Mouse (Mus musculus) CD4-positive, CD25-positive, alpha-beta regulatory T cell, adult 4 months (primary cell): ENCODE measurements at regions not wholly inside any gene's neighbourhood (a gene's known extent, or its start where the extent isn't known, plus 50 kb on each side); places are given as distances from the start of the nearest gene placed in this dataset.

Experiments
- ATAC-seq: one replicate; pipeline ENCODE4 v1.8.0; 2017

DNA sequence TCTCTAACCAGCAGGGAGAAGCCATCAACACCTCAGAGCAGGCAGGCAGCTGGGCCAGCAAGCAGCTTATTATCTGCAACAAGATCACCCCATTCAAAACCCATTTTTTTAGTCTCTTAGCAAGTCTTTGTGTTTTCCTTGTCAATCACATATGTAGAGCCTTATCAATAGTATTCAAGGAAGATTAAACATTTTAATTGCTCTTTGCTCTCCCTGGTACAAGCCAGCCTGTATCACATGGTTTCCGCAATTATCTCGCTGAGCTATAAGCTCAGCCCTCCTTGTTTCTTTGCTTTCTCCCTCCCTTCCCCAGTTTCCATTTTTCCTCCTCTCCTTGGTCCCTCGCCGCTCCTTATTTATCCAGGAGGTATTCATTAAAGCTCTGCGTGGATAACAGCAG, 259.9 kb upstream of the Gm10131 start:
- ATAC-seq = no peak

DNA sequence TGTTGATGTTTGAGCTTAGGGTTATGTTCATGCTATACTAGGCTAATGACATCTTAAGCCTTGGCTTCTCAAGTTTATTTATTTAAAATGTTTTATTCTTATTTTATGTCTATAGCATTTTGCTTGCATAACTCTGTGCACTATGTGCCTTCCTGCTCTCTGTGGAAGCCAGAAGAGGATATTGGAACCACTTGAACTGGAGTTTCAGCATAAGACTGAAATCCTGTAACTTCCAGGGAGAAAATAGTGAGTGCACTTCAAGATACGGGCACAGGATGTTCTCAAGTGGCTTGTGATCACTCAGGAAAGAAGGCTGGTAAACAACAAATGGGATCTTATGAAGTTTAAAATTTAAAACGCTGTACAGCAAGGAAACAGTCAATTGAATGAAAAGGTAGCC, 257.0 kb upstream of the Gm10131 start:
- no peak for ATAC-seq

DNA sequence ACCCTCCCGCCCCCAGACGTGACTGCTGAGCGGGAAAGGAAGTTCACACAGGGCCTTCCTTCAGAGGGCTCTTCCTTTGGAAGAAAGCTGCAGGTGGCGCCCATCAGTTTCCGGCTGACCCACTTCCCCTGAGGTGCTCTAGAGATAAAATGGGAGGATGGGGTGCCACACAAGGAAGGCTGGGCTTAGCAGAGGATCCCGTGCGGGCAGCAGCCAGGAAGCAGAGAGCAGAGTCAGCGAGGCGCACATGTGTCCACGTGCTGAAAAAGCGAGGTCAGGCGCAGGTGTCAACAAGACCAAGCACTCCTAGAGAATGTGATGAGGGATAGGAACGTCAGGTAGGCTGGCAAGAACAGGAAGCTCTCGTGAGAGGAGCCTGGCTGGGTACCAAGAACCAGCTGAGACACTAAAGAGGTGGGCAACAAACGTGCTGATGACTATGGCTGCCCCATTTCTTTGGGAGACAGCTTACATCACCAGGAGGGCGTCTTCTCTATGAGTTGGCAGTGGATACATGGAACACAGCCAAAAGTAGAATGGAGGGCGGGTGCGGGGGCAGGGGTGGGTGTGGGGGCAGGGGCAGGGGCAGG, 253.0 kb upstream of the Gm10131 start:
- ATAC-seq = no peak

DNA sequence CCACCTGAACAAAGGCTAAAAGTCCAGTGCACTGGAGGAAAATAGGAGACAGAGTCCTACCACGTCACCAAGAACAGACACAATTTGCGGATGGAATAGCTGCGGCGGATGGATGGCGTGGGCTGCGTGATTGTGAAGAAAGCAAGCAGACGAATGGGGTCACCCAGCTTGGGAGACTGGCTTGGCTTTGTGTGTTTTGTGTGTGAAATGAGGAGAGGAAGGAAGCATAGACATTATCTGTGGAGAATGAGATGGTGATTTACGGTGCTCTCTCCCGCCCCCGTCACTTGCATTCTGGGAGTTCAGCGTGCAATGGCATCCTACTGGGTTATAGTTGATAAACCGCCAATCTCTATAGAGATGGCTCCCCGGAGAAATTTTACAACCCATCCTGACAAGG, 252.1 kb upstream of the Gm10131 start:
- no peak for ATAC-seq

DNA sequence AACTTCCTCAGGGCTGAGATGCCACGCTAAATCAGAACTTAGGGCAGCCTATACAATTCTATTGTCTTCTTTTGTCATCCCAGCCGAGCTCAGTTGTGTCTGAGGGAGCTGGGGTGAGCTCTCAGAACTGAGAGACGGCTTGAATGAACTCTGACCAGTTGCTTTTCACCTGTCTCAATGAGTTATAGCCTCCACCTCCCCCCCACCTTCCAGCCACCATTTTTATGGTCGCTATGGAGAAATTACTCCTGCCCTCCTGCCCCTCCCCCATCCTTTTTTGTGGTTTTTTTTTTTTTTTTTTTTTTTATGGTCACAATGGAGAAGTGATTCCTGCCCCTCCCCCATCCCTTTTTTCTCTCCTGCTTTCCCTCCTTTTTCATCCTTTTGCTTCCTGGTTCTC, 251.6 kb upstream of the Gm10131 start:
- ATAC-seq = no peak

DNA sequence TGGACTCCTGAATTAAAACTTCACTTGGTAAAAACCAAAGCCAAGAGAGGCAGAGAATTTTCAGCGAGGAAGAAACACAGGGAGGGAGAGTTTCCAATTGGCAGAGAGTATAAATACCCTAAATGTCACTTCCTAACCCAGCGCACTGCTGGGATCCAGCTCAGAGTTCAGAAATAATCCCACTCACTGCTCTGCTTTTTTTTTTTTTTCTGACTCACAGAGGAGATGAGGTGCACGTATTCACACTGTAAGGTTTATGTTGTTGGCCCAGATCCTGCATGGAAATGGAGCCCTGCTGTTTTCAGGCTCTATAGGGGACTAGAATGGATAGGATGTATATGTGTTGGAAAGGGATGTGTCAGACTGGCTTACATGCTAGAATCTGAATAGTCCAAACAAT, 249.8 kb upstream of the Gm10131 start:
- ATAC-seq = no peak

DNA sequence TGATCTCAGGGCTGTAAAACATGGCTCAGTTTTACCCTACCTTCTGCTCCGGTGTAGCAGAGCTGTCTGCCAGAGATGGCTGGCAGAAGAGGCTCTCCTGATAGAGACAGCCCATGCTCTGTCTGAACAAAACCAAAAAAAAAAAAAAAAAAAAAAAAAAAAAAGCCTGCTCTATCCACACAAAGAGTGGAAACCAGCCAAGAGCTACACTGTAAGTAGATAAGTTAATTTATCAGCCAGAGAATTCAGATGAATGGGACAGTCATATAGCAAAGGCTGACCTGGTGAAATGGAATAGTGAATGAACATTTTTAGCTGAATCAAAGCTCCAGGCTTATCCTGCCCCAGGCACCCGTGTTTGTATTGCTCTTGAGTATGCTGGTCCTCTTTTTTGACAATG, 248.2 kb upstream of the Gm10131 start:
- no peak for ATAC-seq

DNA sequence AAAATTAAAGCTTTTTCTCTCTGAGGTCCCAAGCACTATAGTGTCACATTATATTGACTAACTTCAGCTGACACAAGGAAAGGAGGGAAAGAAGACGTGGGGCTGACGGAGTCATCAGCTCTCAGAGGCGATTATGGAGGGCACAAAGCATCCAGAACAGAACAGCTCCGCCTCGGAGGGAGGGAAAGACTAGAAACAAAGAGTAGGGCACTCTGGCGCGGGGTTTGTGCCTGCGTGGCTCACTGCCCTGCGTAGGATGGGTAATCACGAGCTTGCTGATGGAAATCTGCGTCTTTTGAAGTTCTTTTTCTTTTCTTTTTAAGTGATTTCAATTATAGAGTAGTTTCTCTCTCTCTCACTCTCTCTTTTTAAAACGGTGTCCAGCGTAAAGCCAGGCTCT, 243.5 kb upstream of the Gm10131 start:
- no peak for ATAC-seq

DNA sequence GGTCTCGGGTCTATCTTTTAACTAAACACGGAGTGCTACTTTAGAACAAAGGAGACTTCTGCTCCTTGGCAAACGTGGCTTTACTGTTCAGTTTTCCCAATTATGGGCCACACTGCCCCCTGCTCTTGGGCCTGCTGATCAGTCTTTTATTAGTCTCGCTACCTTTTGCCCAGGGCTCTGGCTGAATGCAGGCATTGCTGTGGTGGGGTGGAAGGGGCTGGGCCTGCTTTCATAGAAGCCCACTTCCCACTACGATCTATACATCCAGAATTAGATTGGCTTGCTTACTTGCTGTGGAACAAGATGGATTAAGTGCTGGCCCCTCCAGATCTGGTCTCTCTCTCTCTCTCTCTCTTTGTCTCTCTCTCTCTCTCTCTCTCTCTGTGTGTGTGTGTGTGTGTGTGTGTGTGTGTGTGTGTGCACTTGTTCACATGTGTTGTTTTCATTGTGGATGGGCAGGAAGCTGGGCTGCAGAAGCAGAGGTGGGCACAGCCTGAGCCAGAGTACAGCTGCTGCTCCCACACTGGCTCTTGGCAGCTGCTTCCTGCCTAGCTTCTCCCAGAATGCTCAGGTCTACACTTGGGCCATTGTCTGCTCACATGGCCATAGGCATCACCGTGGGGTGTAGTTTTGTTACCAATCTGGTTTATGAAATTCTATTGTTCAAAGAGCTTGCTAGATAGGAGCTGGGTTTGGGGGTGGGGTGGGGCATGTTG, 241.8 kb upstream of the Gm10131 start:
- no peak for ATAC-seq

DNA sequence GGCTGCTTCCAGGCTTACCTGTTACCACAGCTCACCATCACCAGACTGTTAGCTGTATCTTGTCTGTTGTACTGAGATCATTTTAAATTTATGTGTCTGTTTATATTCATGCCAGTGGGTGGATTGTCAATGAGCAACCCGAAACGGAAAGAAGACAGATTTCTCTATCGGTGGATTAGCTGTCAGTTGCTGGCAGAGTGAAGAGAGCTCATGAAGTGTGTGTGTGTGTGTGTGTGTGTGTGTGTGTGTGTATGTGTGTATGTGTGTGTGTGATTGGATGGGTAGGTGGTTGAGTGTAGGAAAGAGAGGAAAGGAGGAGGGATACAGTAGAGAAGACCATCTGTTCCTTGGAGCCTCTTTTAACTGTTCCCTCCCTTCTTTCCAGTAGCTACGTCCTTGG, 223.3 kb upstream of the Gm10131 start:
- ATAC-seq = no peak

DNA sequence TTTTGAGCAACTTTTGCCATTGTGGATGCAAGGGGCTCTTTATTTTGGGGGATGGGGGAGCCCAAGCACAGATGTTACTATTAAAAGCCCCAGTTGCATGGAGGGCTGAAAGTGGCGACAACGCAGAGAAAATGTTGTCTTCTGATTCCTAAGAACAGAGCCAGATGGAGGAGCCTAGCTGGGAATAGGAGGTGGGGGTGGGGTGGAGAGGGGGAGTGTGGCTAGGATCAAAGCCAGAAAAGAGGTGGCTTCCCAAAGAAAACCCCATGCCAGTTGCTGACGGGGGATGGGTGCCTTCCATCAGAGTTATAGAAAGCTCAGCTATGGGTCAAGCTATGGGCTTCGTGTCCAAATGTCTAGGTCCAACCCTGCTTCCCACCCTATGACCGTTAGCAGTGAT, 220.1 kb upstream of the Gm10131 start:
- no peak for ATAC-seq

DNA sequence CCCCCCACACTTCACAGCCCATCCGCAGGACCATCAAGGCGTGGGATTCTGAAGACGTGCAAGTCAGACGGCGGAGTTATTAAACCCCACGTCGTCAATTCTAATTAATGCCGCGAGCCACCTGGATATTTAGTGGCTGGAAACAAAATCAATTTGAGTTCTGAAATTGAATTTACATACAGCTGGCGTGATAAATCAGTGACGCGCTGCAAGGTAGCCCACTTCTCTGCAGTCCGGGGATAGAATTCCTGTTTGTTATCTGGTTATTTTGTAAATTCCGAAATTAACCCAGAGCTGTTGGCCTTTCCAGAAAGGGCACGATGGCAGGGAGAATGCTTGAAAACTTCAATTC, 215.1 kb upstream of the Gm10131 start:
- ATAC-seq = no peak

DNA sequence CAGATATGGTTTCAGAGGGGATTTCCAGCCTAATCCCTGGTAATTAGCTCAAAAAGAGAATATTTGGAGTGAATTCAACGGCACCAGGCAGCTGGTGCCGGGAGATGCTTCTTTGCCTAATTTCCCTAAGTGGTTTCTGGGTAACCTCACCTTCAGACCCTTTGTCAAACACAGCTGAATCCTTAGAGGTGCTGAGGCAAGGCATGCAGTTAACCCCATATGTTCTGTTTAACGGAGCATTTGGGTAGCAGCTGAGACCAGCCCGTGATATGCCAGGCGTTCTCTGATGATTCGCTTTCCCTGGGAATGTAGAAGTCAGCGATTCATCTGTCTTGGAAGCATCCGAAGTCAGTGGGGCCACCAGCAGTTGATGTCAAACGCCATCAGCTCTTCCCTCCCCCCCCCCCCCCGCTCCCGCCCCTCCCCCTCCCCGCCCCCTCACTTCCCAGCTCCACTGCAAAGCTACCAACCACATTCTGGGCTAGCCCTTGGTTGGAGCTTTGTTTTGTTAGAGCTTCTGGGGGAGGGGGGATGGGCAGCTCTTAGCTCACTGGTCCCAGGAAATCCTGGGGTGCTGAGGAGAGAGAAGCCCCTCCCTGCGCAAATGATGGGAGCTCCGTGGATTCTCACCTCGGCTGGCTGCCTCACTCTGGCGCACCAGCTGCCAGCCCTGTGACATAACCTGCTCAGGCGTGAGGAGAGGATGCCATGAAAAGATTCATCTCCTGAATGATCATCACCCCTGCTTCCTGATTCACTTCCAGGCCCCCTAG, 214.5 kb upstream of the Gm10131 start:
- ATAC-seq = no peak

DNA sequence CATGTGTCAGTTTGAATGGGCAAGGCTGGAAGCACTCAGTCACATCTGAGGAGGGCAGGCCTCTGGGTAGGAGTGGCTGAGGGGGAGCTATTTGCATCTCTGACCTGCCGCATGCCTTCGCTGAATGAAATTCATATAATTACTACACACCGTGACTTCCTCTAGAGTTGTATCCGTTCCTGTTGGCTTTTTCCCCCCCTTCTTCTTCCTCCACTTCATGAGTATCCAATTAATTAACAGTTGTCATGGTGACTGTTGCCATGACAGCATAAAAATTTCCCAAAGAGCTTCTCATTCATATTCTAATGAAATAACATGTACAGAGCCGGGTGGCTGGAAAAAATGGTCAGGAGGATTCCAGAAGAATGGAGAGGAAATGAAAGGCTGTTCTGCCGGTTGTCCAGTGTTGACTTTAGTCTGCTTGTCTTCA, 208.6 kb upstream of the Gm10131 start:
- ATAC-seq = no peak

DNA sequence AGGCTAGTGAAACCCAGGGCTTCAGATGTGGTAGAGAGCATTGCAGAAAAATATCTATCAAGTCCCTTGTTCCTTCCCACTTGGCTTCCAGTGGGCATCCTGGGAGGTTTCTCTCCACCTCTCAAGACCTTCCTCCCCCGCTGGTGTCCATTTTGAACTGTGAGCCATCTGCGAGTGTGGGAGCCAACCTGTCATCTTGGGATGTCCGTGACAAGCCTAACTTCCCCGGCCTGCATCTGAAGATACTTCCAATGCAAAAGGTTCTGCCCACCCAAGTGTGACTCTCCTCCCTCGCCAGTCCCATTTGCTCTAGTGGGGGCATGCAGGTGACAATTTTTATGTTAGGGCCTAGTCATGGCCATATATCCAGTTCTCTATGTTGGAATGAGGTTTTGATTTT, 208.2 kb upstream of the Gm10131 start:
- ATAC-seq = no peak

DNA sequence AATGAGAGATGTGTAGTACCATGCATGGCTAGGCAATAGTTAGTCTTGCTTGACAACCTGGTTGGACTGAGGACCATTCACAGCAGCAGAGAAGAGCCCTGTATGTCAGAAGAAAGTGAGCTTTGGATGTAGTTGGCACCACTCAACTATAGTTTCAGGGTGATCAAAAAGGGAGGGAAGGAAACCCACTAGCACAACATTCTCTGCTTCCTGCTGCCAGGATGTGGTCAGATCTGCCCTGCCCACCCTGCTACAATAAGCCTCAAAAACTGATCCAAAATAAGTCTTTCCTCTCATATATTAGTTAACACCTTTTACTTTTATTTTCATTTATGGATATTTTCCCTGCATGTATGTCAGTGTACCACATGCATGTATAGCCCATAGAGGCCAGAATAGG, 203.7 kb upstream of the Gm10131 start:
- peak; percentile 58 for ATAC-seq

DNA sequence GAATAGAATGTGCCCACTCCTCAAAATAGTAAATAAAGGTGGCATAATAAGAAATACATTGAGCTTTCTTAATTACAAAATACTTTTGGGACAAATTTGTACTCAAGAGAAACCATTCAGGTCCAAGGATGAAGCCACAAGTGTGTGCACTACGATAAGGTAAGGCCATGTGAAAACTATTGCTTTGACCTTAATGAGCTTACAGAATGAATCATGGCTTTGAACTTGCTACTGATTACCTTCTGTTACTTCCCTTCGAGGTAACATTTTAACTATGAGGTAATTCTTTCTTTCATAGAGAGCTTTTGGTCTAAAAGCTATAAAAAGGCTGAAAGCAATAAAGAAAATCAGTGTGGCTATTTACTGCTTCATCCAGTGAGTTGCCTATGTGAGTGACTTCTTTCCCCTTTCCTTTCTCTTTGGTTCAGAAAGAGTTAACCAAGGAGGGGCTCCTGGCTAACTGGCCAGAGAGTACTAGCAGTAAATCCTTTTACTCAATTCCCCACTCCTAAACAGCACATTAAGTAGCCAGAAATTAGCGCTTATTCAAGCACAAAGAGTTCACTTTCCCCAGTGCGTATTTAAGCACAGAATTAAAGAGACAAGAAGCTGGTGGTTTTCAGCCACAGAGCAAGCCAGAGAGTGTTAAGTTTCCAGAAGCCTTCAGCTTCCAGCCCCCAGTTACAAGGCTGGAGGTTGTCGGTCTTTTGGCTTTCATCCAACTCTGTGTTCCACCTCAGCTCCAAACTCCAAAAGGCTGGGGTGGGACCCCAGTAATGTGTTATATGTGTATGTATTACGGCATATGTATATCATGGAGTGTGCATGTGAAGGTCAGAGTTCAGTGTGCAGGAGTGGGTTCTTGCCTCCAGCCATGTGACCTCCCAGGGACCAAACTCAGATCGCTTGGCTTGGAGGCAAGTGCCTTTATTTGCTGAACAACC, 194.3 kb upstream of the Gm10131 start:
- ATAC-seq = no peak

DNA sequence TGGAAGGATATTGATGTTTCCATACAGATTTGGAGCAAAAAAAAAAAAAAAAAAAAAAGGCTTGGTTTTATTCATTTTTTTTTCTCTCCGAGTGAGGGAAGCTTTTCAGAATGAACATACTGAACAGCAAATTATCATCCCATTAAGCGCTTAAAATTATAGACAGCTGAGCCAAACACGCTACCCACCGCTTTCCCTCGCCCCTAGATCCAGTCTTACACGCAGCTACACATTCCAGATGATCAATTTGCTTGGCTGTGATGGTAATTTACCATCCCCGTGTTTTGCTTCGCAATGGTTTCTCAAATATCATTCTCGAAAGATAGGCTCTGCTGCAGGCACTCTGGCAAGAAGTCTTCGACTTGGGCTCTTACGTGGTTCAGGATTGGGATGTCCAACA, 192.3 kb upstream of the Gm10131 start:
- ATAC-seq = no peak

DNA sequence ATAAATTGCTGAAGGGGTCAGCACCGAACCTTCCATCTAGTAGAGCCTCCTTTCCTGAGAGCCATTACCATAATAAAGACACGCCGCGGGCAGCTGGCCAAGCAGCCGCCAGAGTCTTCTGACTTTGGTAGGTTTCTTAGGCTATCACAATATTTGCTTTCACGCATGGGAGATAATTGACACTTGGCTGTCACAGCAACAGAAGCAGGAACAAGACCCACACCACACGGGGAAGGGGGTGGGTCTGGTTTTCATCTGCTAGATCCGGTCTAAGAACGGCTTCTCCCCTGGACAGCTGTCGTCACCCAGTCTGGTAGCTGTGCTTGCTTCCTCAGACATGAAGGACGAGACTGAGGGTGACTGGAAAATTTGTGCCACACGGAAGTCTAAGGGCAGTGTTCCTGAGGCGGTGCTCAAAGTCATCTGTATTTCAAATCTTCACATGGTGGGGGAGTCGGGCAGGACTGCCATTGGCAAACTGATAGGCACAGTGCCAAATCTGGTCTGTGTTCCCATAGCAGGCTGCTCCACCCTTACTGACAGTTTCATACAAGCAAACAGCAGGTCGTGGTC, 188.9 kb upstream of the Gm10131 start:
- no peak for ATAC-seq

DNA sequence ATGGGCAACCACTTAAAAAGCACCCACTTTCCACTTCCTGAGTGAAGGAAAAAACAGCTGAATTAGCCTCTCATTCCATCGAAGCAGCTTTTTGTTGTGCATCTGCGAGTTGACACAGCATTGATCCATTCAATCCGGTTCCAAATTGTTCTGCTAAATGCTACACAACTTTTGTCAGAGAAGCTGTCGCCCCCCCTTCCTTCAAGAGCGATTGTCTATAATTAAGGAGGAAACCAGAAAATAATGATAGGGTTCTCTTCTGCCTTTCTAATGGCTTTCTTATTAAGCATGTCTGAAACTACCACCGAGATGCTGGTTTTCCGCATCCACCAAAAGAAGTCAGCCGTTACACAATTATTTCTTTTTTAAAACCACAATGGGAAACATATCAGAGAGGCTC, 183.2 kb upstream of the Gm10131 start:
- no peak for ATAC-seq

DNA sequence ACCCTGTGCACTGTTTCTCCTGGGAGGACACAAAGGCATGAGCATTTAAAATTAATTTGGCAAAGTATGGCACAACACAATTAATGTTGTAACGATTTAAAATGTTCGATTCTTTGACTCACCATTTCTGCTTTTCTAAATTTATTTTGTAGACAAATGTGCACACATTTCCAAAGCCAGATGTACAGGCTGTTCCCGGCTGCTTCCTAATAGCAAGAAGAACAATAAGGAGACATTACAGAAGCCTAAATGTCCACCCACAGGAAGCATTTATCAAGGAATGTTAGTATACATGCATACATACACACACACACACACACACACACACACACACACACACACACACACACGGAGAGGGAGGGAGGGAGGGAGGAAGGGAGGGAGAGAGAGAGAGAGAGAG, 179.1 kb upstream of the Gm10131 start:
- ATAC-seq = no peak

DNA sequence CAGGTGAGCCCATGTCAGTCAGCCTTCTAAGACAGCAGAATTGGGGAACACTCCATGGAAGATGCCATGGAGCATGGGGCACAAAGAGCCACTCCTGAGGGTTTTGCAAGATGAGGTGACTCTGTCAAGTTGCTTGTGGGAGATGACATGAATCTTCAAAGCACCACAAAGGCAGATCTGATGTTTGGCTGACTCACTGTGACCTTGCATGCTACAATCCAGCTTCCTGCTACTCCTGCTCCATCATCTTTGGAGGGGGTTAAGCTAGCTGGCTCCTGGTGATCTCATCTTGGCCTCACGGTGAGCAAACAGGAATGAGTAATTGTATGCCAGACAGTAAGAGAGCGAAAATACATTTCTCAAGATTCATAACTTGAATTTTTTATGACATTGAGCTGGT, 176.3 kb upstream of the Gm10131 start:
- no peak for ATAC-seq

DNA sequence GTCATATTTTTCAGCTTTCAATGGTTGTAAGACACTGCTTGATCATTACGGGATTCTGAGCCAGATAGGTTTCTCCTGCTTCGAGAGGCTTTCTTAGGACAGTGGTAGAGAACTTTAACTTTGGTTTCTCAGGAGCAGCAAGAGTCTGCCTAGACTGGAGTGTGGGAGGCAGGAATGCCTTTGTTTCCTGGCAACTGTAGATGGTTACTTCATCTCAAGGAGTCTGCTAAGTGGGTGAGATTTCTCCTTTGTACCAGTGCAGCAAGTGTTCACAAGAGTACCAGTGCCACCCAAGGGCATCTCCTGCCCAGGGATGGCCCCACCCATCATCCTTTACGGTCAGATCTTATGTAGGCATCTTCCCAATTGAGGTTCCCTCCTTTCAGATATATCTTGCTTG, 173.0 kb upstream of the Gm10131 start:
- no peak for ATAC-seq
